Mouse (Mus musculus): ENCODE results near the gene Gltpd2.

Gene Gltpd2

DNA sequence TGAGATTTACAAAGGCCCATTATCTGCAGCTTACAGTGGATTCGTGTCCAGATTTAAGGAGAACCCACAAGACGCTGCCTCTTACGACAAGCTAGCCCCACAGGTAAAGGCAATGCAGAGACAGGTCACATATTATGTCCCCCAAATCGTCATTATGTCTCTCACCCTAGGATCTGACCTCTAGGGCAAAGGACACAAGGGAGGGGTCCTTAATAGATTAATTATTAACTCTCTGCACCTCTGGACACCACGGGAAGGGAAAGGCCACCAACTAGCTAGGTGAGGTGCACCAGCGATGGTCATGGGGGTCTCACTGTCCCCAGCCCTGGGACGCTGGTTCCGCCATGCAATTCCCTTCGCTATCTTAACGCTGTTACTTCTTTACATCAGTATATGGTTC, at the start of gene Gltpd2:
TSS of gene Gltpd2 (plus strand) at position 274 of the 400 bp plus-strand sequence.
- ChIA-PET POLR2A (interaction anchor here (0.6 to 2.4 kb wide), 21 partner anchors 9 to 213 kb away, joined by 3 to 12 read pairs (median 4); partner anchors contain the start of genes Arrb2 (in 2 of the 4), Rnf167 (in 2 of the 4), Slc25a11 (in 2 of the 4) and 4930544D05Rik (in 1 of the 4)), CTCF (interaction anchor here (0.6 to 5.1 kb wide), 15 partner anchors 9 to 503 kb away, joined by 3 to 19 read pairs (median 3); partner anchors contain the start of genes Acadvl (in 1 of the 4) and Arrb2 (in 1 of the 4))

- ChIA-PET CTCF (no interaction called here), POLR2A (no interaction called here)
Observed at GRCm38 (mm10) chr11:70469764-70470163, 49.2 kb upstream of the Gltpd2 start.

- ChIA-PET POLR2A (interaction anchor here in 2 of 4 experiments (0.6 kb wide), 2 partner anchors 34 to 356 kb away, joined by 4 to 6 read pairs; no protein-coding TSS in a partner anchor), CTCF (interaction anchor here in 1 of 4 experiments (0.6 kb wide), 1 partner anchor 30 kb away, joined by 4 read pairs; no protein-coding TSS in a partner anchor)
Observed at GRCm38 (mm10) chr11:70472716-70473115, 46.3 kb upstream of the Gltpd2 start.

DNA sequence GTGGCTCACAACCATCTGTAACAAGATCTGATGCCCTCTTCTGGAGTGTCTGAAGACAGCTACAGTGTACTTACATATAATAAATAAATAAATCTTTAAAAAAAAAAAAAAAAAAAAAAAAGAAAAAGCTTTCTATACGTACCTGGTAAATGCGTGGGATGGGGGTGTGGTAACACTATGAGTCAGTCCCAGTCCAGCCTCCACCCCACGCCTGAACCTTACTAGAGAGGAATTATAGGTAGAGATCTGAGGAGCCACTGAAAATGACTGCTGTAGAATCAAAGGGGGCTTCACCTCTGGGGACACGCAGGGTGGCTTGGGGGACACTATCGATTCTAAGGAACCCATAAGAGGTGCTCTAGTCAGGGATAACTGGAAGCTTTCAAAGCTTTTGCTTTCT, 45.7 kb upstream of the Gltpd2 start:
- ChIA-PET POLR2A (interaction anchor here in 2 of 4 experiments (0.6 kb wide), 2 partner anchors 33 to 356 kb away, joined by 4 to 6 read pairs; no protein-coding TSS in a partner anchor), CTCF (interaction anchor here in 1 of 4 experiments (0.6 to 1.0 kb wide), 2 partner anchors 30 to 41 kb away, joined by 3 to 4 read pairs; partner anchors contain the start of gene Arrb2)

DNA sequence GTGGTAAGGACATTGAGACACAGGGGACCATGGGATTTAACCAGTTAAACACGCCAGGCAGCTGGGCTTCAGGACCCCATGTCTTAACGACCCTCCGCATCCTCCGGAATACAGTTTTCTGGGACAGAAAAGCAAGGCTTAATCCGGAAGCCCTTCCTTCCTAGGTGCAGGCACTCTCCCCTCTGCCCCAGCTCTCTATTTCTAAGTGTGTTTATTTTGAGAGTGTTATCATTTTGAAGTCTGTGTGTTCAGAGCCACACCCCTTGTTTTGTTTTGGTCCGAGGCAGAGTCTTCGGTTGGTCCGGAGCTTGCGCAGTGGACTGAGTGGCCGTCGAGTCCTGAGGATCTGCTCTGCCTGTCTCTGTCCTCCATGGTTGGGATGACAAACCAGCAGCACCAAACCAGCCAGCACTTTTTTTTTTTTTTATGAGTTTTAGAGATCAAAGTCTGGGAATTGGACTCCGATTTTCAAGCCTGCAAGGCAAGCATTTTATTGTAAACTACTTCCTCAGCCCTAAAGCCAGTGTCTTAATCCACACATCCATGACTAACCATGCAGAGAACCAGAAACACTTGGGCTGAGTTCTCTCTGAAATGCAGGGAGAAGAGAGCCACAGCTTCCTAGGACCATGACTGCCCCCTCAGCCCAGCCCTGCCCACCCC, 44.0 kb upstream of the Gltpd2 start:
- CTCF ChIA-PET = no interaction called here
- POLR2A ChIA-PET = no interaction called here

DNA sequence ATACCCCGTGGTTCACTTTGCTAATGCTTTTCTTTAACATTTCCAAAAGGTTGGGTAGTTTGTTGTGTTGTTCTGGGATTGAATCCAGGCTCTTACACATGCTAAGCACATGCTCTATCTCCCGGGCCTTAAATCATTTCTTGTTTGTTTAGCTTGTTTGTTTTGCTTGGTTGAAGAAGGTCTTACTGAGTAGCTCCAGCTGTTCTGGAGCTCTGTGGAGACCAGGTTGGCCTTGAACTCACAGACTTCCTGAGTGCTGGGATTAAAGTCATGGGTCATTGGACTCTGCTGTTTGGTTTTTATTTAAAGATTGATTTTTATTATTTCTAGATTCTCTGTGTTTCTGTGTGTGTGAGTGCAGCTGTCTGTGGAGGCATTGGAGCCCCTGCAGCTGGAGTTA, 33.5 kb upstream of the Gltpd2 start:
- CTCF ChIA-PET = no interaction called here
- POLR2A ChIA-PET = interaction anchor here in 1 of 4 experiments (1.1 kb wide), 1 partner anchor 130 kb away, joined by 3 read pairs; the partner anchor contains the start of gene 4930544D05Rik

- ChIA-PET POLR2A (no interaction called here), CTCF (interaction anchor here in 2 of 4 experiments (0.5 to 1.1 kb wide), 2 partner anchors 35 to 232 kb away, joined by 3 read pairs; no protein-coding TSS in a partner anchor)
Observed at GRCm38 (mm10) chr11:70487816-70488215, 31.2 kb upstream of the Gltpd2 start.

DNA sequence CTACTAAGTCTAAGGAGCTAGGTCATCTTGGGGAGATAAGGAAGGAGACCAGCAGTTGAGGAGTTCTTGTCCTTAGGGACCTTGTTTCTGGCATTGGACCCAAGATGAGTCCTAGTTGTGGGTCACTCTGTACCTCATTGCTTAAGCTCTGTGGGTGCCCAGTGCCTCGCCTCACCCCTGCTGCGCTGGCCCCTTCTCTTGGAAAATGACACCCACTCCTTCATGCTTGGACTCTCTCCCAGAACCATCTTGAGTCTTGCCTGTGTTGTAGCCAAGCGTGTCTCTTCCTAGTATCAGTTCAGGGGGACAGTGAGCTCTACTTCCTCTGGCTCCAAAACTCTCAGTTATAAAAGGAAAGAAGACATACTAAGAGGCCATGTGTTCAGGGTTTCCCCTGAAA, 29.9 kb upstream of the Gltpd2 start:
- POLR2A ChIA-PET = no interaction called here
- CTCF ChIA-PET = interaction anchor here in 1 of 4 experiments (0.9 kb wide), 1 partner anchor 13 kb away, joined by 4 read pairs; no protein-coding TSS in a partner anchor

GRCm38 (mm10) chr11:70489684-70490083, 29.3 kb upstream of the Gltpd2 start:
- CTCF ChIA-PET = interaction anchor here in 1 of 4 experiments (0.6 kb wide), 1 partner anchor 29 kb away, joined by 3 read pairs; no protein-coding TSS in a partner anchor
- POLR2A ChIA-PET = interaction anchor here in 1 of 4 experiments (0.7 kb wide), 1 partner anchor 491 kb away, joined by 3 read pairs; no protein-coding TSS in a partner anchor

GRCm38 (mm10) chr11:70499566-70500475, 19.2 kb upstream of the Gltpd2 start:
- POLR2A ChIA-PET = no interaction called here
- CTCF ChIA-PET = interaction anchor here (0.7 to 1.7 kb wide), 5 partner anchors 10 to 293 kb away, joined by 3 to 5 read pairs (median 3); partner anchors contain the start of gene Arrb2 (in 2 of the 4)

GRCm38 (mm10) chr11:70500476-70500812, 18.6 kb upstream of the Gltpd2 start:
- CTCF ChIA-PET = interaction anchor here in 2 of 4 experiments (0.9 to 1.0 kb wide), 2 partner anchors 68 to 82 kb away, joined by 3 read pairs; partner anchors contain the start of gene Arrb2 (in 1 of the 2)
- POLR2A ChIA-PET = no interaction called here

DNA sequence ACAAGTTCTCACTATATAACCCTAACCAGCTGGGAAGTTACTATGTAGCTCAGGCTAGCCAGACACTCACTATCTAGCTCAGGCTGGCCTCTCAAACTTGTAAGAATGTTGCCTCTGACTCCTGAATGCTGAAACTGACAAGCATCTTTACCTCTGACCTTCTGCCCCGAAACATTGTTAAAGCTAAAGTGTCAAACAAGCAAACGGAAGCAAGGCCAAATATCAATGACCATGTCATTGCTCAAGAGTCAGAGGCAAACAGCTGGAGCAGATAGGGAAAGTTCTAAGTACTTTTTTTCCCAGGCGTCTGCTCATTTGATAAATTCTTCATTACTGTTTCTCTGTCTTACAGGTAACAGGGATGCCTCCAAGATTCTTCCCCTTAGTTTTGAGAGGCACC, 17.0 kb upstream of the Gltpd2 start:
- ChIA-PET CTCF (interaction anchor here in 1 of 4 experiments (1.4 kb wide), 1 partner anchor 13 kb away, joined by 4 read pairs; no protein-coding TSS in a partner anchor), POLR2A (interaction anchor here in 1 of 4 experiments (0.9 kb wide), 1 partner anchor 145 kb away, joined by 3 read pairs; the partner anchor contains the start of genes Rnf167 and Slc25a11)

DNA sequence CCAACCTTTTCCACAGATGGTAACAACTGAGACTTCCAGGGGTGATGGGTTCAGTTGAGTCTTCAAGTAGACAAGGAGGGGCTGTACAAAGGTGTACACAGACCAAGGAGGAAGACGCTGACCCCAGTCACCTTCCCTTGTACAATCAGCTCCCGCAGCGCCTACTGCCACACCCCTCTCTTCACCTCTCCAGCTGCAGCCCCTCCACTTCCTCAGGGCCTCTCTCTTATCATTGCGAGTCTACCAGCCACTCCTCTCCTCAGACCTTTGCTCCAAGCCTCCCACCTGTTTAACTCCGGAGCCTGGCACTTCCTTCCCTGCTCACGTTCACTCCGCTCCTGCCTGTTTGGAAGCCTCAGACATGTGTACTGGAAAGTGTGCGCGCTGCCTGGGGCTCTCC, 14.0 kb upstream of the Gltpd2 start, which contains the start of gene Tm4sf5:
TSS of gene Tm4sf5 (plus strand) at position 275 of the 400 bp plus-strand sequence.
- ChIA-PET POLR2A (interaction anchor here (0.5 to 1.8 kb wide), 13 partner anchors 13 to 467 kb away, joined by 3 to 16 read pairs (median 3); partner anchors contain the start of genes Arrb2 (in 1 of the 4), Med11 (in 1 of the 4), Pelp1 (in 1 of the 4) and Psmb6 (in 1 of the 4)), CTCF (interaction anchor here (0.5 to 1.2 kb wide), 11 partner anchors 9 to 1561 kb away, joined by 3 to 8 read pairs (median 3); partner anchors contain the start of genes Slc16a11 (in 1 of the 4) and Vmo1 (in 1 of the 4))

DNA sequence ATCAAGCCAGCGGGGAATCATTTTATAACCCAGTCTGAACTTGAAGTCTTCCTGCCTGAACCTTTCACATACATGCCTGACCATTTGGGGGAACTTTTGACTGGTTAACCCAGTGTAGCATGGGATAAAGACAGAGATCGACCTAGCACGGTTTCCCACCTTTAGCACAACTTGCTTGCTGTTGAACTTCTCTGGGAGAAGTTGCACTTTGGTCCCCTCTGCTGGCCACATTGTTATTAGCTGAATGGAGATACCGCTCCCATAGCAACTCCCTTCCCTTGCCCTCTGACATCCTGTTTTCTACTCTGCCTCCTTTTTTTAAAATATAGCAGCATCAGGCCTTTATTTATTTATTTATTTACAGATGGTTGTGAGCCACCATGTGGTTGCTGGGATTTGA, 12.6 kb upstream of the Gltpd2 start:
- ChIA-PET CTCF (interaction anchor here (0.6 to 1.4 kb wide), 11 partner anchors 12 to 324 kb away, joined by 3 to 10 read pairs (median 4); partner anchors contain the start of genes Arrb2 (in 1 of the 4), Med11 (in 1 of the 4) and Psmb6 (in 1 of the 4)), POLR2A (interaction anchor here (0.5 to 1.1 kb wide), 6 partner anchors 33 to 338 kb away, joined by 3 to 4 read pairs (median 3); partner anchors contain the start of genes Arrb2 (in 1 of the 4) and Rabep1 (in 1 of the 4))

- POLR2A ChIA-PET = interaction anchor here in 3 of 4 experiments (0.5 to 1.1 kb wide), 4 partner anchors 34 to 75 kb away, joined by 3 to 4 read pairs (median 3); partner anchors contain the start of gene Arrb2 (in 1 of the 3)
- CTCF ChIA-PET = interaction anchor here (0.6 to 1.4 kb wide), 14 partner anchors 11 to 325 kb away, joined by 3 to 10 read pairs (median 4); partner anchors contain the start of genes Arrb2 (in 1 of the 4), Med11 (in 1 of the 4) and Psmb6 (in 1 of the 4)
Observed at GRCm38 (mm10) chr11:70506962-70507515, 12.0 kb upstream of the Gltpd2 start.

DNA sequence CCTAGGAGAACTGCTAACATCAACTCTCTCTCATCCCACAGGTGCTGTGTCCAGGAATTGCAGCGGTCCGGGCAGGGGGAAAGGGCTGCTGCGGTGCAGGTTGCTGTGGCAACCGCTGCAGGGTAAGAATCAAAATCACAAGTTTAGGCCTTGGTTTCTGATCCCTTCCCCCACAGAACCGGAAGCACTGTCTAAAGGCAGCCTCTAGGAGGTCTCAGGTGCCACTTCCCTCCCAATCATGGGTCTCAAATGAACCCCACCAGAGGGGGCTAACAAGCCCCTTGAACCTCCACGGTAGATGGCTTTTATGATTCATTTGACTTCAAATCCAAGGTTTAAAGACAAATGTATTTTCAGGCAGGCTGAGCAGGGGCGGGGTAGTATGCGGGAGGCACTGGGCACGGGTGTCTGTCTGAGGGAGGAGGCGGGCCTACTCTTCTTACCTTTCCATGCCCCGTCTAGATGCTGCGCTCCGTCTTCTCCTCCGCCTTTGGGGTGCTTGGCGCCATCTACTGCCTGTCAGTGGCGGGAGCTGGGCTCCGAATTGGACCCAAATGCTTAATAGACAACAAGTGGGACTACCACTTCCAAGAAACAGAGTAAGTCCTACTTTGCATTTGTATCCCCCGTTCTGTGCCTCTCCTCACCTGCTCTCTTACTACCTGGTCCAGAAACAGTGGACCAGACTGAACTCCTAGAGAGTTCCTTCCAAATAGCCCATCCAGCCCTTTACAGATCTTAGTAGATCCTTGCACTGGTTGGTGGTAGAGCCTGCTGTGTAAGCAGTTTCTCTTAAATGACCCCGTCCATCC, 9.0 kb upstream of the Gltpd2 start:
- CTCF ChIA-PET = interaction anchor here (0.6 to 3.4 kb wide), 21 partner anchors 10 to 736 kb away, joined by 3 to 12 read pairs (median 4); partner anchors contain the start of genes Arrb2 (in 2 of the 4), Med11 (in 1 of the 4) and Psmb6 (in 1 of the 4)
- POLR2A ChIA-PET = interaction anchor here in 3 of 4 experiments (0.5 to 2.8 kb wide), 10 partner anchors 9 to 158 kb away, joined by 3 to 12 read pairs (median 3); partner anchors contain the start of genes Gltpd2 (in 2 of the 3), 4930544D05Rik (in 1 of the 3) and Psmb6 (in 1 of the 3)
